Mouse (Mus musculus): ENCODE results near the gene Spock1. TPM values are rescaled to one million over a fixed set of nuclear protein-coding genes. Genes with fewer than 3 reads are reported as not detected.
A peak's percentile ranks its signal among the peaks of the same experiment; 100 is the strongest.

The Spock1 gene
- total and polyA plus RNA-seq, 3 experiments = not detected

GRCm38 (mm10) chr13:57856311-57856853 is 51.8 kb downstream of the Spock1 start:
- DNase-seq (ENCODE audit: extremely low read depth) = no peak
- H3K79me2 ChIP-seq (replicated peaks; ENCODE audit: control insufficient read depth, extremely low read depth, insufficient read depth, poor library complexity, severe bottlenecking) = no peaks in the 10 kb centered on the region
- no peak overlapping the region for H3K4me2 ChIP-seq (ENCODE audit: insufficient read depth, low read depth, poor library complexity, severe bottlenecking)
- no peak overlapping the region for H3K9ac ChIP-seq (ENCODE audit: insufficient read depth, low read depth)
- H3K4me1 ChIP-seq (ENCODE audit: control insufficient read depth in 1 of 2, insufficient read depth in 2 of 2) = no peaks in the 10 kb centered on the region
- no peak overlapping the region for H3K4me3 ChIP-seq (replicated peaks in 1 of 3; ENCODE audit: low read depth in 2 of 3, low read length in 2 of 3, poor library complexity in 1 of 3)
- no peaks in the 10 kb centered on the region for H3K27me3 ChIP-seq (replicated peaks)
- no peak overlapping the region for H3K27ac ChIP-seq (ENCODE audit: insufficient read depth, low read depth)
- H3K9me3 ChIP-seq (replicated peaks; ENCODE audit: low read length) = peaks cover 73% of the 10 kb centered on the region
- TF ChIP-seq ZNF384 (IDR thresholded peaks at IDR 0.05; ENCODE audit: low read depth, low read length) (no peak), ELF1 (IDR thresholded peaks at IDR 0.05; ENCODE audit: low read depth, low read length) (no peak), POLR2A (IDR thresholded peaks at IDR 0.05; ENCODE audit: low read depth, low read length) (no peak), MAFK (IDR thresholded peaks at IDR 0.05; ENCODE audit: insufficient replicate concordance, low read length) (no peak), ZKSCAN1 (IDR thresholded peaks at IDR 0.05; ENCODE audit: borderline replicate concordance, low read depth, low read length) (no peak), GABPA (IDR thresholded peaks at IDR 0.05; ENCODE audit: insufficient replicate concordance, low read depth, low read length) (no peak), RAD21 (IDR thresholded peaks at IDR 0.05; ENCODE audit: low read depth, low read length) (no peak), JUN (IDR thresholded peaks at IDR 0.05; ENCODE audit: insufficient read depth, low read depth, low read length) (no peak)
- no peaks in the 10 kb centered on the region for H3K36me3 ChIP-seq (replicated peaks in 1 of 2; ENCODE audit: control insufficient read depth in 1 of 2, insufficient read depth in 1 of 2, low read length in 1 of 2)
- in situ Hi-C loops (cut with MboI; ENCODE audit: low pct_ligation_motif_present, low pct_unique_long_range_greater_than_20kb, low sequenced_read_pairs) (no loop called here), dilution Hi-C loops (cut with MboI; ENCODE audit: extremely low pct_ligation_motif_present, extremely low pct_unique_long_range_greater_than_20kb, low sequenced_read_pairs) (no loop called here)

- no peak overlapping the region for H3K27ac ChIP-seq (ENCODE audit: insufficient read depth, low read depth)
- no peak overlapping the region for H3K4me2 ChIP-seq (ENCODE audit: insufficient read depth, low read depth, poor library complexity, severe bottlenecking)
- dilution Hi-C loops (cut with MboI; ENCODE audit: extremely low pct_ligation_motif_present, extremely low pct_unique_long_range_greater_than_20kb, low sequenced_read_pairs) (no loop called here), in situ Hi-C loops (cut with MboI; ENCODE audit: low pct_ligation_motif_present, low pct_unique_long_range_greater_than_20kb, low sequenced_read_pairs) (no loop called here)
- DNase-seq (ENCODE audit: extremely low read depth) = no peak
- peak overlapping the region in 1 of 3 experiments; percentile 5 for H3K4me3 ChIP-seq (replicated peaks in 1 of 3; ENCODE audit: low read depth in 2 of 3, low read length in 2 of 3, poor library complexity in 1 of 3)
- peaks cover 76% of the 10 kb centered on the region for H3K9me3 ChIP-seq (replicated peaks; ENCODE audit: low read length)
- TF ChIP-seq CHD1 (IDR thresholded peaks at IDR 0.05; ENCODE audit: low read depth, low read length) (no peak), TCF12 (IDR thresholded peaks at IDR 0.05; ENCODE audit: low read depth, low read length) (no peak), RCOR1 (conservative IDR thresholded peaks at IDR 0.05; ENCODE audit: low read depth, low read length) (no peak), CHD2 (IDR thresholded peaks at IDR 0.05; ENCODE audit: low read length) (no peak)
- no peaks in the 10 kb centered on the region for H3K79me2 ChIP-seq (replicated peaks; ENCODE audit: control insufficient read depth, extremely low read depth, insufficient read depth, poor library complexity, severe bottlenecking)
- no peaks in the 10 kb centered on the region for H3K36me3 ChIP-seq (replicated peaks in 1 of 2; ENCODE audit: control insufficient read depth in 1 of 2, insufficient read depth in 1 of 2, low read length in 1 of 2)
- no peaks in the 10 kb centered on the region for H3K4me1 ChIP-seq (ENCODE audit: control insufficient read depth in 1 of 2, insufficient read depth in 2 of 2)
- H3K9ac ChIP-seq (ENCODE audit: insufficient read depth, low read depth) = no peak overlapping the region
- no peaks in the 10 kb centered on the region for H3K27me3 ChIP-seq (replicated peaks)
These were observed 52.4 kb downstream of the Spock1 start for GRCm38 (mm10) chr13:57855766-57856165.

GRCm38 (mm10) chr13:57854416-57854815 is 53.7 kb downstream of the Spock1 start:
- no peaks in the 10 kb centered on the region for H3K79me2 ChIP-seq (replicated peaks; ENCODE audit: control insufficient read depth, extremely low read depth, insufficient read depth, poor library complexity, severe bottlenecking)
- no peak for DNase-seq (ENCODE audit: extremely low read depth)
- no peaks in the 10 kb centered on the region for H3K27me3 ChIP-seq (replicated peaks)
- no peaks in the 10 kb centered on the region for H3K36me3 ChIP-seq (replicated peaks in 1 of 2; ENCODE audit: control insufficient read depth in 1 of 2, insufficient read depth in 1 of 2, low read length in 1 of 2)
- H3K9ac ChIP-seq (ENCODE audit: insufficient read depth, low read depth) = no peak overlapping the region
- no peak overlapping the region for H3K27ac ChIP-seq (ENCODE audit: insufficient read depth, low read depth)
- in situ Hi-C loops (cut with MboI; ENCODE audit: low pct_ligation_motif_present, low pct_unique_long_range_greater_than_20kb, low sequenced_read_pairs) = no loop called here
- dilution Hi-C loops (cut with MboI; ENCODE audit: extremely low pct_ligation_motif_present, extremely low pct_unique_long_range_greater_than_20kb, low sequenced_read_pairs) = no loop called here
- no peak for TF ChIP-seq CTCF (conservative IDR thresholded peaks at IDR 0.05 in 1 of 2, IDR thresholded peaks at IDR 0.05 in 1 of 2; ENCODE audit: low read depth in 2 of 2, low read length in 2 of 2)
- TF ChIP-seq CHD2 (IDR thresholded peaks at IDR 0.05; ENCODE audit: low read length) = no peak
- no peaks in the 10 kb centered on the region for H3K4me1 ChIP-seq (ENCODE audit: control insufficient read depth in 1 of 2, insufficient read depth in 2 of 2)
- H3K4me2 ChIP-seq (ENCODE audit: insufficient read depth, low read depth, poor library complexity, severe bottlenecking) = no peak overlapping the region
- no peak overlapping the region for H3K4me3 ChIP-seq (replicated peaks in 1 of 3; ENCODE audit: low read depth in 2 of 3, low read length in 2 of 3, poor library complexity in 1 of 3)
- H3K9me3 ChIP-seq (replicated peaks; ENCODE audit: low read length) = peaks cover 84% of the 10 kb centered on the region
